Mouse (Mus musculus) megakaryocyte-erythroid progenitor cell, adult 5-6 weeks (primary cell): ENCODE measurements around the gene Hcar2. TPM values are rescaled to one million over a fixed set of nuclear protein-coding genes. Genes with fewer than 3 reads are reported as not detected.

Source experiments
- ATAC-seq: replicated peaks from 2 replicates; pipeline ENCODE4 v1.8.0; 2016; ENCODE audit warnings: mild to moderate bottlenecking, inconsistent platforms; ENCODE audit not compliant: severe bottlenecking, poor library complexity, low FRiP score, low TSS enrichment
- total RNA-seq, 2 experiments: library from RNA; stranded (forward) in 1 of 2; stranded (reverse) in 1 of 2; fragments of 200-1000, 215-1000 nt in 1 of 2; fragments of >200 nt in 1 of 2; fragmentation: Nextera tagmentation in 1 of 2; gene quantifications; 2 replicates each; pipeline ENCODE4 v1.2.3; 2014 to 2017

The Hcar2 gene
- total RNA-seq, 2 experiments from 2014 or later, result not detected

GRCm38 (mm10) chr5:123866457-123866856 lies 1.2 kb upstream of the Hcar2 start:
- ATAC-seq, result no peak

DNA sequence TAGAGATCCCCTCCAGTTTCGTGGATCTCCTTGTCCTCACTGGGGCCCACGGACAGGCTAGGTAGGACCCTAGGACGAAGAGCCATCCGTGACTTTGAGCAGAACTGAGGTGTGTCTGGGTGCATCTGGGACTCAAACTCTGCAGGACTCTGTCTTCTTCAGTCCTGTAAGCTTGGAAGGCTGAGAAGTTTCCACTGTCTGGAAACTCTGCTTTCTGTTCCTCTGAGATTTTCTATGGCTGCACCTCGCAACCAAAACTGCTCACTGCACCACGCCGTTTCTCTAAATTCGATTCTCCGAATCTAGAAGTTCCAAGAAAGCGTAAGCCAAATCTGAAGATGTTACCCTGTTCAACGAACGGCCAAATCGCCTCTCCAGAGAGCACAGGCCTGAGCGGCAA lies 1.4 kb downstream of the Hcar2 start:
- no peak for ATAC-seq

GRCm38 (mm10) chr5:123862374-123863350 lies 2.6 kb downstream of the Hcar2 start:
- no peak for ATAC-seq

DNA sequence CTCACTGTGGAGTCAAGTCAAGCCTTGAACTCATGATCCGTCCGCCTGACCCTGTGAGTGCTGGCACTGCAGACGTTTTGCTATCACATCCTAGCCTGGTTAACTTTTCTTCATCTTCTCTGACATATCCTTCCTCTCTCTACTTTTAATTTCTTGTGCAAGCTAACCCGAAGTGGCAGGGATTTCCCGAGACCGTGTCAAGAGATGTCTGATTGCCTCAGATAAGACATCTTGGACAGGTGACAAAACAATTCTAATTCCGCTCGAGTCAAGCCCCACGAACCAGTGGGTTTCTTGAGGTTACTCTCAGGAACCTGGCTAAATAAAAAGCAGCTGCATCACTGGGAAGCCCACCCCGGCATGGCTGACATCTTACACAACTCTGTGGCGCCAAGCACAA lies 6.5 kb downstream of the Hcar2 start:
- ATAC-seq, result no peak

DNA sequence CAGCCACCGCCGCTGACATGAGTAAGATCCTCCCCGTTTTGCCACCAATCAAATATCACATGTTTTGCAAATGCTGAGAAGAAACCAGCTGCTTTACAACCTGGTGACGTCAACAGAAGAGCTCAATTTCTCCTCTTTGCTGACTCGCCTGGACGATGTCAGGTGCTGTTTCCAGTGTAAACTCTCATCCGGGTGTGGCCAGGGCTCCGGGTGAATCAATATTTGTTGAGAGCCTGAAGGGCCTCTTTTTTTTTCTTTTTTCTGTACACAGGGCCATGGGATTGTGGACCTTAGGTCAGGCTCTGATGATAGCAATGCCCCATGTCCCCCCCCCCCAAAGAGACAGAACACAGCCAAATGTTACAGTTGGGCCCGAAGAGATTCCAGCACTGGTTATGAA lies 10.8 kb downstream of the Hcar2 start:
- ATAC-seq, result no peak

- no peak for ATAC-seq
Measured at GRCm38 (mm10) chr5:123853877-123854504, 11.3 kb downstream of the Hcar2 start.

DNA sequence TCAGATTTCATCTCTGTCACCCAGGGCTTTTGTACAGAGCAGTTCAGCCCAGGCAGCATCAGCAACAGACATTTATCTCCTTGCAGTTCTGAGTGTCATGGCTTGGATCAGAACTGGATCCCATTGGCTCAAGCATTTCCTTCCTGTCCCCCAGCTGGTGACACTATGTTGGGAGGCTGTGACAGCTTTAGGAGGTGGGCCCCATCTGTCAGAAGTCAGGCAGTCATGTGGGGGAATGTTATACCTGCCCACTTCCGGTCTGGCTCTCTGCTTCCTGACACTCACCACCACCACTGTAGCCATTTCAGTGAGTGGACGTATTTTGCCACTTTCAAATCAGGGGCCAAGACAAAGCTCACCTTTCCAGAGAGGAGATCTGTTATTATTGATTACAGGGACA lies 13.9 kb downstream of the Hcar2 start:
- ATAC-seq, result no peak

GRCm38 (mm10) chr5:123844316-123844715 lies 21.0 kb downstream of the Hcar2 start:
- no peak for ATAC-seq

- ATAC-seq, result no peak
Measured at GRCm38 (mm10) chr5:123843816-123844215, 21.5 kb downstream of the Hcar2 start.

- no peak for ATAC-seq
Measured at GRCm38 (mm10) chr5:123842935-123843282, 22.4 kb downstream of the Hcar2 start.

DNA sequence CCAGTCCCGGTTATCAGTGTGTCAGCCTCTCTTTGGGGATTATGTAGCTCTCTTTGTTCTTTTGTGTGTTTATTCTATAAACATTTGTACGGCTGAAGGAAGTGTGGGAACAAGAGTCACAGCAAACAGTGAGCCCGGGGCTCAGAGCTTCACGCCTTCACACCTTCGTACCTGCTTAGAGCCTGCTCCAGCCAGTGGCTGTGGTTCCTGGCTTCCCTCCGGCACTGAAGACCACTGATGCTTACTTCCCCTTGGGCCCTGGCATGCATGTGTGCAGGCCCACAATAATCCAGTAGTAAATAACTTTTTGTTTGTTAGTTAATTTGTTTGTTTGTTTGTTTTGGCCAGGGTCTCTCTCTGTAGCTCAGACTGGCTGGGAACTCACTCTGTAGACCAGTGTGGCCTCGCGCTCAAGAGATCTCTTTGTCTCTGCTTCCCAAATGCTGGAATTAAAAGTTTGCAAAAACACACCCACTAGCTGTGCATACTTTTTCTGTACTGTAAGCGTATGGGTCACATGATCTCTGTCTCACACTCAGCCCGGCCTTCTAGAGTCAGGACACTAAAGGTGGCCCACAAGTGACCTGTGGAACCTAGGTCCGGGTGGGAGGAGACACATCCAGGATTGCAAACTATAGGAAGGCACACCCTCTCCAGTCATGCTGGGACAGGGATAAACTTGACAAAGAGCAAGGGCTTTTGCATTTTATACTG lies 22.9 kb downstream of the Hcar2 start:
- no peak for ATAC-seq

GRCm38 (mm10) chr5:123837371-123837770 lies 27.9 kb downstream of the Hcar2 start:
- no peak for ATAC-seq

DNA sequence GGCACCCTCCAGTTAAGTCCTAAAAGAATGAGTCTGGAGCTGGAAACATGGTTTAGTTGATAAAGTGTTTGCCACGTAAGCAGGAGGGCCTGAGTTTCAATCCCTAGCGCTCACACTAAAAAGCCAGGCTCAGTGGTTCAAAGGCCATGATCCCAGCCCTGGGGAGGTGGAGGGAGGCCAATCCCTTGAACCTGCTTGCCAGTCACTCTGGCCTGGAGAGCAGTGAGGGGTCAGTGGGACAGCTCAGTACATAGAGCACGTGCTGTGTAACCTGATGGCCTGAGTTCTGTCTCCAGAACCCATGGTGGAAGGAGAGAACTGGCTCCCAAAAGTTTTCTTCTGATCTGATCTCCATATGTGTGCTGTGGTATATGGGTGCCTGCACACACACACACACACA lies 30.5 kb downstream of the Hcar2 start:
- ATAC-seq, result no peak

DNA sequence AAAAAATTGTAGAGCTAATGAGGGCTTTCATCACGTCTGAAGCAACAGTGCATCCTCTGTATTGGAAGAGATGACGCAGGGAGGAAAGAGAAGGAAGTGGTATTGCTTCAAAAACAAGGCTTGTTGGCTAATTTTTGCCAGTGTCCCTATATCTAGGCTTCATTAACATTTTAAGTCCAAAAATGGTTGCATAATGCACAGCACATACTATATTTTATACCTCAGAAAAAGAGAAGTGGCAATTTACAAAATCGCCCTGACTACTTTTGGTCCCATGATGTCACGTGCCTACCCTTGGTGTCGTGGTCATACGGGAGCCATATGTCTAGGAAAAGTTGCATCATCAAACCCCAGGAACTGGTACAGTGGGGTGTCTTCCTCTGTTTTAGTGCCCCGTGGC lies 33.0 kb downstream of the Hcar2 start:
- ATAC-seq, result no peak

DNA sequence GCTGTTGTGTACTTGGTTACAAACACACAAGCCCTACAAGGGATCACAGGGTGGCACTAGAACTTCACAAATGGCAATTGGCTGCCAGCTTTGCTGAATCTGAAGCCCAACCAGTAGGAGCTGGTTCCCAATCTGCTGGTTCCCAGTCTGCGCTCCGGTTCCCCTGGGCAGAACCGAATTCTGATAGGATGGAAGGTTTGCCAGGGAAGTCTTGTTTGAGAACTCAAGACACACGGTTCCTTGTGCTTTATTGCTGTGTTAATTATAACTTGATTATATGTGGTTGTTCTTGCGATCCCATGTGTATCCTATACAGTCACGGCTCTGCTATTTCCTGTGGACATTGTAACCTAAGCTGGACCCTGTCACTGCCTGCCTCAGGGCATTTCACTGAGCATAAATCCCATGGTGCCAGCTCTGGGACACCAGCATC lies 37.6 kb downstream of the Hcar2 start:
- ATAC-seq, result no peak

DNA sequence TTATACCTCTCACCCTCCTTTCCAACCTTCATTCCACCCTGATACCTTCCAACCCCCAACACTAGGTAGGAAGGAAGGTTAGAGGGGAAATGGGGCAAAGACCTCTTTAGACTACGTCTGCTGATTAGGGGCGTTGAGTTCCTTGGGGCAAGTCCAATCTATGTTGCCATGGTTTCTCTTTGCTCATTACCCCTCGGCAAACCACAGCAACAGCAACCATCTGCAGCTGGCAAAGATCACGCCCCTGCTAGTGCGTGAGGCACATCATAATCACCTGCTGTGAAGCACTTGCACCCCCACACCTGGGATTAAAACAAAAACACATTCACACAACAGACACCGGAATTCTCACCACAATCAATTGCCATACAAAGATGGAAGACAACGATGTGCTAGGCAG lies 42.6 kb downstream of the Hcar2 start:
- ATAC-seq, result no peak

DNA sequence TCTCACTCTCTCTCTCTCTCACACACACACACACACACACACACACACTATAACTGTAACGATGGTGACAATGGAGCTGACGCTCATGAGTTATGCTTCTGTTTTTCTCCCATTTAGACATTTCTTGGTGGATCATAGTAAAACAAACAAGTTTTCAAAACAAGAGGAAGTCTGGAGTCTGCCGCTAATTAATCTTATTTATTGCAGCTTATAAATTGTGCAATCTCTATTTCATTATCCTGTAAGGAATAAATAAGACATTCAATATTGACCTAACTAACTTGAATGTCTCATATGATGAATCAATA lies 44.1 kb downstream of the Hcar2 start:
- no peak for ATAC-seq

GRCm38 (mm10) chr5:123820501-123821263 lies 44.6 kb downstream of the Hcar2 start:
- ATAC-seq, result 0 out of 2 replicates have a peak, but pooled peaks have one; percentile 29

DNA sequence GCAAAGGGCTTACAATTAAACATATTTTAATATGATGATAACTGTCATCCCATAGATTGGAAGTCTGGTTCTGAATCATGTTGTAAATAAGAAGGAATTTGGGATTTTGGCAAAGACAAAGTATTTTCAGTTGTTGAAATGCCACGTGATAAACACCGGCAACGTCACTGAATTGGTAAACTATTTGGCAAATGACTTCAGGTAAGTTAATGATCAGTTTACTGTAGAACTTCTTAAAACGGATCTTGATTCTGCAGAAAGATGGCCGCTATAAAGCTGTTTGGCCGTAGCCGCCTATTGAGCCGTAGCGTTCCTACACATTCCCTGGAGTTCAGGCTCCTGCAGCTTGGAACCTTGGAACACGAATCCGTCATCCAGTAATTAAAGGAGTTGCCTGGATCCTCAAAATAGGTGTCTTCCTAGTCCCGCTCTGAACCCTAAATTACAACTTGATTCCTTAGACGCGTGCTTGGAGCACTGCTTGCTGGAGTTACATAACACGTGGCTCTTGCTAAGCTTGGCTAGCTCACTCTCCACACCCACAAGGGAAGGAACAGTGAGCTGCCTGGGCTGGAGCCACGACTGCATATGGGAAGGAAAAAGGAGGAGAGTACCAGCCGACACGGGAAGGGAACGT lies 46.2 kb downstream of the Hcar2 start:
- no peak for ATAC-seq
